Mouse (Mus musculus): ENCODE measurements around the gene Frmd7.

DNA sequence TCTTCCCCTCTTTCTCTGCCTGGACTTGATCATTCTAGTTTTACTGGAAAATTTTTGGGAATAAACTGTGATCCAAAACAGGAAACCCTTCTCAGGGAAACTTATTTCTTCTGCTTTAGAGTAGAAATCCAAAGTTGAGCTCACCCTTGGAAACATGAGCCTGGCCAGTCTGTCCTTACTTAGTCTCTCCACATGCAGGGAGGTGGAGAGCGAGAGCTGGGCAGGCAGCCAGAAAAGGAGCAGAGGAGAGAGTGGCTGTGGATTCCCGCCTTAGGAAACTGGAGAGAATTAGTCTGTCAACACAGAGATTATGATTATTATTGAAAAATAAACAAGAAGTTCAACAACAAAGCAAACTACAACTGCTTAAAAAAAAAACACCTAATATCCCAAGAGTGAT, 6.1 kb upstream of the Frmd7 start:
- no peak for TF ChIP-seq CTCF (IDR thresholded peaks at IDR 0.05; ENCODE audit: insufficient read depth, low read length)
- TF ChIP-seq POLR2A (IDR thresholded peaks at IDR 0.05; ENCODE audit: borderline replicate concordance, extremely low read depth, low read depth, low read length) = no peak
